Mouse (Mus musculus) small intestine, adult 2 months (tissue): ENCODE measurements around the gene Hoxa3.

ENCODE experiments used
- CTCF ChIP-seq: fragments of 200-500 bp; IDR thresholded peaks from 2 replicates; pipeline ENCODE4 v1.5.1; 2012; ENCODE audit warnings: low read depth, mild to moderate bottlenecking, control low read depth, inconsistent platforms, low read length, moderate library complexity, mixed read lengths; ENCODE audit not compliant: insufficient replicate concordance, insufficient read length; ENCODE audit errors: extremely low read depth
- POLR2A ChIP-seq: fragments of 200-500 bp; IDR thresholded peaks from 2 replicates; pipeline ENCODE4 v1.6.1; 2012; ENCODE audit warnings: low read depth, mild to moderate bottlenecking, control low read depth, inconsistent platforms, low read length, moderate library complexity

DNA sequence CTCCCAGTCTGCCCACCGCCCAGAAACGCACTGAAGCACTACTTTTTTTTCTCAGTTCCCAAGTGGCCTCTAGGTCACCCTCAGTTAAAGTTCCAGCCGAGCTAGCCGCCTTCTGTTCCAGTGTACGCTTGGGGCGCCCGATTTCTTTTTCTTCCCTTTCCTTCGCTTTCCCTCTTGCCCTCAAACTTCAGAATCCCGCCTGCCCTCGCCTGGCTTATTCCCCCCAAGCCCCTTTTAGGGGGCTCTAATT, 10.1 kb downstream of the Hoxa3 start:
- no peak for TF ChIP-seq POLR2A
- 0 out of 2 replicates have a peak, but pooled peaks have one; percentile 8 for TF ChIP-seq CTCF
